Mouse (Mus musculus): ENCODE results near the gene Ppp1r1c.
"Not testable (repeated sequence)": the region's sequence is repeated elsewhere in the genome, so short reads cannot be mapped to it uniquely, and the experiment has no call there.

Gene Ppp1r1c

GRCm38 (mm10) chr2:79741966-79742365 lies 34.4 kb downstream of the Ppp1r1c start:
- DNase-seq (ENCODE audit: low spot score in 2 of 2) = no peak

- DNase-seq (ENCODE audit: low spot score in 2 of 2) = no peak
Observed at GRCm38 (mm10) chr2:79744164-79744563, 36.6 kb downstream of the Ppp1r1c start.

- no peak for DNase-seq (ENCODE audit: low spot score in 2 of 2)
Observed at GRCm38 (mm10) chr2:79751685-79752084, 44.1 kb downstream of the Ppp1r1c start.

- DNase-seq (ENCODE audit: low spot score in 2 of 2) = peak; percentile 25 to 48
Observed at GRCm38 (mm10) chr2:79760018-79760417, 52.4 kb downstream of the Ppp1r1c start.

- no peak for DNase-seq (ENCODE audit: low spot score in 2 of 2)
Observed at GRCm38 (mm10) chr2:79762723-79763388, 55.3 kb downstream of the Ppp1r1c start.

- no peak for DNase-seq (ENCODE audit: low spot score in 2 of 2)
Observed at GRCm38 (mm10) chr2:79765032-79765431, 57.5 kb downstream of the Ppp1r1c start.

- DNase-seq (ENCODE audit: low spot score in 2 of 2) = no peak
Observed at GRCm38 (mm10) chr2:79765723-79766122, 58.1 kb downstream of the Ppp1r1c start.

- no peak for DNase-seq (ENCODE audit: low spot score in 2 of 2)
Observed at GRCm38 (mm10) chr2:79768625-79769024, 61.0 kb downstream of the Ppp1r1c start.

- no peak for DNase-seq (ENCODE audit: low spot score in 2 of 2)
Observed at GRCm38 (mm10) chr2:79770307-79770706, 62.7 kb downstream of the Ppp1r1c start.

- peak; percentile 71 to 90 for DNase-seq (ENCODE audit: low spot score in 2 of 2)
Observed at GRCm38 (mm10) chr2:79774372-79774771, 66.8 kb downstream of the Ppp1r1c start.

- DNase-seq (ENCODE audit: low spot score in 2 of 2) = no peak
Observed at GRCm38 (mm10) chr2:79777801-79778200, 70.2 kb downstream of the Ppp1r1c start.

GRCm38 (mm10) chr2:79780772-79781171 lies 73.2 kb downstream of the Ppp1r1c start:
- no peak for DNase-seq (ENCODE audit: low spot score in 2 of 2)

GRCm38 (mm10) chr2:79785541-79786134 lies 78.1 kb downstream of the Ppp1r1c start:
- no peak for DNase-seq (ENCODE audit: low spot score in 2 of 2)

GRCm38 (mm10) chr2:79786467-79786866 lies 78.9 kb downstream of the Ppp1r1c start:
- no peak for DNase-seq (ENCODE audit: low spot score in 2 of 2)

GRCm38 (mm10) chr2:79793186-79793585 lies 85.6 kb downstream of the Ppp1r1c start:
- DNase-seq (ENCODE audit: low spot score in 2 of 2) = no peak

GRCm38 (mm10) chr2:79797444-79797843 lies 89.9 kb downstream of the Ppp1r1c start:
- no peak for DNase-seq (ENCODE audit: low spot score in 2 of 2)

GRCm38 (mm10) chr2:79798627-79799026 lies 91.0 kb downstream of the Ppp1r1c start:
- no peak for DNase-seq (ENCODE audit: low spot score in 2 of 2)

GRCm38 (mm10) chr2:79815708-79816484 lies 108.3 kb downstream of the Ppp1r1c start:
- no peak for DNase-seq (ENCODE audit: low spot score in 2 of 2)

GRCm38 (mm10) chr2:79819543-79819942 lies 112.0 kb downstream of the Ppp1r1c start:
- DNase-seq (ENCODE audit: low spot score in 2 of 2) = no peak

- no peak for DNase-seq (ENCODE audit: low spot score in 2 of 2)
Observed at GRCm38 (mm10) chr2:79825853-79826252, 118.3 kb downstream of the Ppp1r1c start.

- DNase-seq (ENCODE audit: low spot score in 2 of 2) = no peak
Observed at GRCm38 (mm10) chr2:79839090-79839489, 131.5 kb downstream of the Ppp1r1c start.

GRCm38 (mm10) chr2:79839513-79839912 lies 131.9 kb downstream of the Ppp1r1c start:
- no peak for DNase-seq (ENCODE audit: low spot score in 2 of 2)

GRCm38 (mm10) chr2:79847396-79847795 lies 139.8 kb downstream of the Ppp1r1c start:
- not testable (repeated sequence) for DNase-seq (ENCODE audit: low spot score in 2 of 2)

All from frontal cortex, postnatal 36 days (tissue).